Mouse (Mus musculus): ENCODE data around the gene Nadk. TPM values are rescaled to one million over a fixed set of nuclear protein-coding genes. Genes with fewer than 3 reads are reported as not detected.

Gene Nadk
- polyA plus RNA-seq, 1 experiment from 2014 or later, result 99.8 TPM

Other genes starting within 250 kb of the Nadk start
- gene Prkcz, start 201.0 kb upstream of the Nadk start, polyA plus RNA-seq (2014; fragmentation: Nextera tagmentation; extraction: Ambion mirVana), result 17.6 and 18.3 TPM in 2 replicates
- not detected in 2 replicates for gene Gabrd, start 164.3 kb upstream of the Nadk start, polyA plus RNA-seq (2014; fragmentation: Nextera tagmentation; extraction: Ambion mirVana)
- gene Cfap74, start 153.2 kb upstream of the Nadk start, polyA plus RNA-seq (2014; fragmentation: Nextera tagmentation; extraction: Ambion mirVana), result 6.3 and 6.5 TPM in 2 replicates
- gene Tmem52, start 93.3 kb upstream of the Nadk start, polyA plus RNA-seq (2014; fragmentation: Nextera tagmentation; extraction: Ambion mirVana), result not detected in 2 replicates
- gene Gnb1, start 71.0 kb upstream of the Nadk start, polyA plus RNA-seq (2014; fragmentation: Nextera tagmentation; extraction: Ambion mirVana), result 771 and 811 TPM in 2 replicates
- 18.0 and 18.1 TPM in 2 replicates for gene Slc35e2, start 39.0 kb downstream of the Nadk start, polyA plus RNA-seq (2014; fragmentation: Nextera tagmentation; extraction: Ambion mirVana)
- gene Cdk11b, start 62.5 kb downstream of the Nadk start, polyA plus RNA-seq (2014; fragmentation: Nextera tagmentation; extraction: Ambion mirVana), result 72.9 and 83.6 TPM in 2 replicates
- not detected in 2 replicates for gene Gm10563, start 83.0 kb downstream of the Nadk start, polyA plus RNA-seq (2014; fragmentation: Nextera tagmentation; extraction: Ambion mirVana)
- 2.5 and 4.1 TPM in 2 replicates for gene Mmp23, start 91.0 kb downstream of the Nadk start, polyA plus RNA-seq (2014; fragmentation: Nextera tagmentation; extraction: Ambion mirVana)
- 11.8 and 12.8 TPM in 2 replicates for gene Mib2, start 106.8 kb downstream of the Nadk start, polyA plus RNA-seq (2014; fragmentation: Nextera tagmentation; extraction: Ambion mirVana)
- 1.3 and 1.5 TPM in 2 replicates for gene Fndc10, start 132.0 kb downstream of the Nadk start, polyA plus RNA-seq (2014; fragmentation: Nextera tagmentation; extraction: Ambion mirVana)
- gene Ssu72, start 142.4 kb downstream of the Nadk start, polyA plus RNA-seq (2014; fragmentation: Nextera tagmentation; extraction: Ambion mirVana), result 147 and 155 TPM in 2 replicates
- gene Tmem240, start 172.4 kb downstream of the Nadk start, polyA plus RNA-seq (2014; fragmentation: Nextera tagmentation; extraction: Ambion mirVana), result 0.69 and 0.96 TPM in 2 replicates
- gene Atad3a, start 198.7 kb downstream of the Nadk start, polyA plus RNA-seq (2014; fragmentation: Nextera tagmentation; extraction: Ambion mirVana), result 84.5 and 84.6 TPM in 2 replicates
- 9.1 and 9.9 TPM in 2 replicates for gene Vwa1, start 212.3 kb downstream of the Nadk start, polyA plus RNA-seq (2014; fragmentation: Nextera tagmentation; extraction: Ambion mirVana)
- gene Tmem88b, start 223.5 kb downstream of the Nadk start, polyA plus RNA-seq (2014; fragmentation: Nextera tagmentation; extraction: Ambion mirVana), result 0.14 and 0.21 TPM in 2 replicates
- gene Ankrd65, start 228.1 kb downstream of the Nadk start, polyA plus RNA-seq (2014; fragmentation: Nextera tagmentation; extraction: Ambion mirVana), result not detected in 2 replicates
- gene Mrpl20, start 240.5 kb downstream of the Nadk start, polyA plus RNA-seq (2014; fragmentation: Nextera tagmentation; extraction: Ambion mirVana), result 225 and 243 TPM in 2 replicates